Mouse (Mus musculus): Measurements from ENCODE around the gene Pon3. TPM values are rescaled to one million over a fixed set of nuclear protein-coding genes. Genes with fewer than 3 reads are reported as not detected.

Gene Pon3
- polyA plus RNA-seq, 1 experiment: 11.4 TPM

GRCm38 (mm10) chr6:5180645-5181044 is 75.4 kb downstream of the Pon3 start:
- Histone ChIP-seq H3K4me1 (ENCODE audit: control insufficient read depth, insufficient read depth, low read length) (no peaks in the 10 kb centered on the region), H3K4me3 (ENCODE audit: insufficient read depth, low read depth, low read length) (no peak overlapping the region), H3K27me3 (replicated peaks; ENCODE audit: control insufficient read depth, insufficient read depth, low read length) (no peaks in the 10 kb centered on the region; the same call in 1 of the 2 replicates), H3K27ac (ENCODE audit: insufficient read depth, low read depth, low read length) (no peak overlapping the region), H3K36me3 (ENCODE audit: control insufficient read depth, insufficient read depth, low read length) (no peaks in the 10 kb centered on the region)
- DNase-seq: no peak
- TF ChIP-seq POLR2A (IDR thresholded peaks at IDR 0.05; ENCODE audit: low read depth, low read length) (no peak), CTCF (conservative IDR thresholded peaks at IDR 0.05; ENCODE audit: insufficient read depth, insufficient read length, low read depth, low read length) (no peak)
- 70% methylated on average over 5 of the region's 5 CpGs for WGBS

- WGBS: 93% methylated on average over 6 of the region's 6 CpGs
- Histone ChIP-seq H3K4me1 (ENCODE audit: control insufficient read depth, insufficient read depth, low read length) (no peaks in the 10 kb centered on the region), H3K27me3 (replicated peaks; ENCODE audit: control insufficient read depth, insufficient read depth, low read length) (no peaks in the 10 kb centered on the region; the same call in 1 of the 2 replicates), H3K36me3 (ENCODE audit: control insufficient read depth, insufficient read depth, low read length) (no peaks in the 10 kb centered on the region), H3K27ac (ENCODE audit: insufficient read depth, low read depth, low read length) (no peak overlapping the region), H3K4me3 (ENCODE audit: insufficient read depth, low read depth, low read length) (no peak overlapping the region)
- no peak for DNase-seq
- TF ChIP-seq POLR2A (IDR thresholded peaks at IDR 0.05; ENCODE audit: low read depth, low read length) (no peak), CTCF (conservative IDR thresholded peaks at IDR 0.05; ENCODE audit: insufficient read depth, insufficient read length, low read depth, low read length) (no peak)
These were observed 76.9 kb downstream of the Pon3 start for GRCm38 (mm10) chr6:5179189-5179588.

- H3K27ac ChIP-seq (ENCODE audit: insufficient read depth, low read depth, low read length): no peak overlapping the region
- no peaks in the 10 kb centered on the region; the same call in 1 of the 2 replicates for H3K27me3 ChIP-seq (replicated peaks; ENCODE audit: control insufficient read depth, insufficient read depth, low read length)
- WGBS: 36% methylated on average over 19 of the region's 19 CpGs
- TF ChIP-seq POLR2A (IDR thresholded peaks at IDR 0.05; ENCODE audit: low read depth, low read length): no peak
- no peak for DNase-seq
- no peak overlapping the region for H3K4me3 ChIP-seq (ENCODE audit: insufficient read depth, low read depth, low read length)
- H3K36me3 ChIP-seq (ENCODE audit: control insufficient read depth, insufficient read depth, low read length): no peaks in the 10 kb centered on the region
- no peaks in the 10 kb centered on the region for H3K4me1 ChIP-seq (ENCODE audit: control insufficient read depth, insufficient read depth, low read length)
These were observed 77.9 kb downstream of the Pon3 start for GRCm38 (mm10) chr6:5177967-5178891.

- no peaks in the 10 kb centered on the region for H3K27me3 ChIP-seq (replicated peaks; ENCODE audit: control insufficient read depth, insufficient read depth, low read length)
- no peak overlapping the region for H3K27ac ChIP-seq (ENCODE audit: insufficient read depth, low read depth, low read length)
- TF ChIP-seq POLR2A (IDR thresholded peaks at IDR 0.05; ENCODE audit: low read depth, low read length) (no peak), CTCF (conservative IDR thresholded peaks at IDR 0.05; ENCODE audit: insufficient read depth, insufficient read length, low read depth, low read length) (no peak)
- H3K36me3 ChIP-seq (ENCODE audit: control insufficient read depth, insufficient read depth, low read length): no peaks in the 10 kb centered on the region
- DNase-seq: no peak
- no peak overlapping the region for H3K4me3 ChIP-seq (ENCODE audit: insufficient read depth, low read depth, low read length)
- H3K4me1 ChIP-seq (ENCODE audit: control insufficient read depth, insufficient read depth, low read length): no peaks in the 10 kb centered on the region
- WGBS: 84% methylated on average over 10 of the region's 10 CpGs
These were observed 81.8 kb downstream of the Pon3 start for GRCm38 (mm10) chr6:5174179-5174812.

- WGBS: 55% methylated on average over 9 of the region's 9 CpGs
- Histone ChIP-seq H3K36me3 (ENCODE audit: control insufficient read depth, insufficient read depth, low read length) (no peaks in the 10 kb centered on the region), H3K27me3 (replicated peaks; ENCODE audit: control insufficient read depth, insufficient read depth, low read length) (no peaks in the 10 kb centered on the region), H3K4me1 (ENCODE audit: control insufficient read depth, insufficient read depth, low read length) (no peaks in the 10 kb centered on the region), H3K27ac (ENCODE audit: insufficient read depth, low read depth, low read length) (no peak overlapping the region), H3K4me3 (ENCODE audit: insufficient read depth, low read depth, low read length) (no peak overlapping the region)
- TF ChIP-seq POLR2A (IDR thresholded peaks at IDR 0.05; ENCODE audit: low read depth, low read length) (no peak), CTCF (conservative IDR thresholded peaks at IDR 0.05; ENCODE audit: insufficient read depth, insufficient read length, low read depth, low read length) (no peak)
- DNase-seq: no peak
These were observed 83.5 kb downstream of the Pon3 start for GRCm38 (mm10) chr6:5172571-5172970.

DNA sequence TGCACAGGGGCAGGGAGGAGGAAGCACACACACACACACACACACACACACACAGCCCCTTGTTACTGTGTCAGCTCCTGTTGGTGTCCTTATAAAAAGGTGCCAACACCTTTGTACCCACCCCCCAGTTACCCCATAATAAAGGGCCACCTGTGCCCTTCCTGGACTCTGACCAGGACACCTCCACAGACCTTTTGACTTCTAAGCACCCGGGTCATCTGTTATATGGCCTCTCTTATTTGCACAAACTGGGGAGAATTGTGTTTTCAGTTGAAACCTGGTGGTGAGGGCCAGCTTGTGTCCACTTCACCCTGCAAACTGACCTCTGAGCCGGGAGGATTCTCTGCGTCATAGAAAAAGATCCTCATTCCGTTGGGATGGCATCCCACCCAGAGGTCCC is 84.7 kb downstream of the Pon3 start:
- H3K4me1 ChIP-seq (ENCODE audit: control insufficient read depth, insufficient read depth, low read length): no peaks in the 10 kb centered on the region
- no peak overlapping the region for H3K27ac ChIP-seq (ENCODE audit: insufficient read depth, low read depth, low read length)
- WGBS: 67% methylated on average over 4 of the region's 4 CpGs
- no peak overlapping the region for H3K4me3 ChIP-seq (ENCODE audit: insufficient read depth, low read depth, low read length)
- TF ChIP-seq POLR2A (IDR thresholded peaks at IDR 0.05; ENCODE audit: low read depth, low read length) (no peak), CTCF (conservative IDR thresholded peaks at IDR 0.05; ENCODE audit: insufficient read depth, insufficient read length, low read depth, low read length) (no peak)
- DNase-seq: no peak
- H3K36me3 ChIP-seq (ENCODE audit: control insufficient read depth, insufficient read depth, low read length): no peaks in the 10 kb centered on the region
- no peaks in the 10 kb centered on the region for H3K27me3 ChIP-seq (replicated peaks; ENCODE audit: control insufficient read depth, insufficient read depth, low read length)

Other genes with a start within 250 kb of the Pon3 start
- 0.52 and 1.2 TPM in 2 replicates for gene Pon1, start 62.3 kb downstream of the Pon3 start, polyA plus RNA-seq (2012; rRNA removed)
- gene Pon2, start 42.2 kb upstream of the Pon3 start, polyA plus RNA-seq (2012; rRNA removed): 14.1 and 16.3 TPM in 2 replicates
- gene Asb4, start 127.1 kb upstream of the Pon3 start, polyA plus RNA-seq (2012; rRNA removed): 0.42 and 0.69 TPM in 2 replicates
- gene Pdk4, start 240.0 kb upstream of the Pon3 start, polyA plus RNA-seq (2012; rRNA removed): 22.3 and 30.0 TPM in 2 replicates

Measured in kidney, adult 2 months (tissue).